Mouse (Mus musculus): Measurements from ENCODE around the gene Arap1. TPM values are rescaled to one million over a fixed set of nuclear protein-coding genes. Genes with fewer than 3 reads are reported as not detected.
A peak's percentile ranks its signal among the peaks of the same experiment; 100 is the strongest.

Gene Arap1
- 10 to 100 TPM; 49.2 to 57.4 TPM for total RNA-seq (2021)
- long read RNA-seq, experiment 1, transcript Arap1-203 (21 exons, 3,693 nt): major isoform, 21 of 43 reads
- long read RNA-seq, experiment 1, partial matches to known transcripts: 15 of 43 reads
- long read RNA-seq, experiment 1, other reads (novel, unspliced or antisense): 7 of 43 reads
- long read RNA-seq, experiment 2, full-length matches to known transcripts: 29 of 57 reads
- long read RNA-seq, experiment 2, partial matches to known transcripts: 17 of 57 reads
- long read RNA-seq, experiment 2, other reads (novel, unspliced or antisense): 11 of 57 reads

DNA sequence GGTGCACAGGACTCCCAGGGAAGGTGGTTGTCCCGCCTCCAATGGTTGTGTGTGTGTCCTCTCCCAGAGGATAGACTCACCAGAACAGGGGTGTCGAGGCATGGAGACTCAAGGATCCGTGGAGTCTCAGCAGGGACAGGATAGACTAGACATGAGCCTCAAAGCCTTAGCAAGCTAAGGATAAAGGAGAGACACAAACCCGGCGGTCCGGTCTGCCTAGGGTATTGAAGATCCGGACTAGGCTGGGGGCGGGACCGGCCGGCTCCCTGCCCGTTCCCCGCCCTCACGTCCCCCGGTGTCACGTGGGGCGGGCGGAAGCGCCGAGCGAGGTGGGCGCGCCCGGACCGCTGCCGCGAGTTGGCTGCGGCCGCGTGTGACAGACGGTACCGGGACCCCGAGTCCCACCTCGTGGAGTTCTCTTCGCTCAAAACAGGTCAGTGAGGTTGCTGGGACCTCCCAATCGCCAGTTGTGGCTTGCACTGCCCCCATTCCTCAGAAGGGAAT lies at the start of gene Arap1:
Gene Arap1, plus strand, starts transcription at position 301 of the 504 bp plus-strand sequence.
- peak; percentile 37 to 47 for DNase-seq (ENCODE audit: low spot score in 2 of 2)

DNA sequence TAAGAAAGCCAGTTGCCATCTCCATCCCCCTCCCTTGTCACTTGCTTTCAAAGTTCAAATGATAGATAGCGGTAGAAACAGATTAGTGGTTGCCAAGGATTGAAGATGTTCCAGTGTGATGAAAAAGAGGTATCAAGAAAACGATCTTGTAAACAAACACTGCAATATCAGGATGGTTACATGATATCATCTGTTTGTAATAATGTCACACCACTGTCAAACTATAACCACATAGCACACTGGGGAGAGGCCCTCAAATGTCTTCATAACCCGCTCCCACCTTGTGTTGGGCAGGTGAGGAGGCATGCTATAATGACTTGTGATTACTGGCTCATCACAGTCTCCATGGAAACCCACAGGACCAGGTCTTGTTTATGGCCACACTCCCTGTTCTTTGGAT lies 49.5 kb upstream of the Arap1 start:
- no peak for DNase-seq (ENCODE audit: low spot score in 2 of 2)

- no peak for DNase-seq (ENCODE audit: low spot score in 2 of 2)
Observed at GRCm38 (mm10) chr7:101301361-101301880, 46.4 kb upstream of the Arap1 start.

- DNase-seq (ENCODE audit: low spot score in 2 of 2): peak; percentile 79 to 90
Observed at GRCm38 (mm10) chr7:101301881-101302456, 45.9 kb upstream of the Arap1 start, which contains the start of gene Atg16l2. TSS of gene Atg16l2 (minus strand) at chr7:101302251.

DNA sequence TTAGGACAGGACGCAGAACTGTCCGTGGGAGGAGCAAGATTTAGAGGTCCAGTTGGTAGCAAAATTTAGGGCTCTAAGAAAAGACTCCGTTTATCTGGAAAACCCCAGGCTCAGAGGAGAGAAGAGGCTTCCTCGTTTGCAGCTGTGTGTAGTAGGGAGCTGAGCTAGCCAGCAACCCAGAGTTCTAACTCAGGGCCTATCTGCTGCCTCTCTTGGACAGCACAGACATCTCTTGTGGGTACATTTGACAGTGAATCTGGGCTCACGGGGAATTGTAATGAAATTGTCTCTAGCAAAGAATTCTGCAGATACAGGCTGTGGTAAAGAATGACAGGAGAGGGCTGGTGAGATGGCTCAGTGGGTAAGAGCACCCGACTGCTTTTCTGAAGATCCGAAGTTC lies 45.2 kb upstream of the Arap1 start:
- no peak for DNase-seq (ENCODE audit: low spot score in 2 of 2)

DNA sequence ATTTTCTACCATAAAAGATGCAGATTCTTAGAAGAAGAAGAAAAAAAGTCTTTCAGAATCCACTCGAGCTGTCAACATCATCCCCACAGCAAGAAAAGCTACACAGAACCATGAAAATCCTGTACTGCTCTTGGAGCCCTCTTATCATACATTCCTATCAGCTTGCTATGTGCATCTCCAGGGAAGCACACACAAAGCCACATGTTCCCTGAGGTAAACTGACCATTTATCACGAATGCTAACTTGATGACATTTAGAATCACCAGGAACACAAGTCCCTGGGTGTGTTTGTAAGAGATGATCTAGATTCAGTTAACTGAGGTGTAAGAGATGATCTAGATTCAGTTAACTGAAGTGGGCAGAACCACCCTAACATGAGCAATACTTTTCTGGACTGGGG lies 41.0 kb upstream of the Arap1 start:
- DNase-seq (ENCODE audit: low spot score in 2 of 2): no peak

DNA sequence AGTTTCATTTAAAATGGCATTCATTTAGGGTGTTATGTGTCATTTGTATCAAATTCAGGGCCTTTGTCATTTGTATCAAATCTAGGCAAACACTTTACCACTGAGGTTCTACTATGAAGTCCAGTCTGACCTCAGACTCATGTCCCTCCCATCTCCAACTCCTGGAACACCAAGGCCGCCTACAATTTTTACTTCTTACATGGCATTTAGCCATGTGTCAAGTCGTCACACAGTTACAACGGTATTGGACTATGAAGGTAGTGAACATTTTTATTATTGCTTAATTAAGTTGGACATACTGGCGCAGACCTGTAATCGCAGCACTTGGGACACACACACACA lies 37.9 kb upstream of the Arap1 start:
- no peak for DNase-seq (ENCODE audit: low spot score in 2 of 2)

DNA sequence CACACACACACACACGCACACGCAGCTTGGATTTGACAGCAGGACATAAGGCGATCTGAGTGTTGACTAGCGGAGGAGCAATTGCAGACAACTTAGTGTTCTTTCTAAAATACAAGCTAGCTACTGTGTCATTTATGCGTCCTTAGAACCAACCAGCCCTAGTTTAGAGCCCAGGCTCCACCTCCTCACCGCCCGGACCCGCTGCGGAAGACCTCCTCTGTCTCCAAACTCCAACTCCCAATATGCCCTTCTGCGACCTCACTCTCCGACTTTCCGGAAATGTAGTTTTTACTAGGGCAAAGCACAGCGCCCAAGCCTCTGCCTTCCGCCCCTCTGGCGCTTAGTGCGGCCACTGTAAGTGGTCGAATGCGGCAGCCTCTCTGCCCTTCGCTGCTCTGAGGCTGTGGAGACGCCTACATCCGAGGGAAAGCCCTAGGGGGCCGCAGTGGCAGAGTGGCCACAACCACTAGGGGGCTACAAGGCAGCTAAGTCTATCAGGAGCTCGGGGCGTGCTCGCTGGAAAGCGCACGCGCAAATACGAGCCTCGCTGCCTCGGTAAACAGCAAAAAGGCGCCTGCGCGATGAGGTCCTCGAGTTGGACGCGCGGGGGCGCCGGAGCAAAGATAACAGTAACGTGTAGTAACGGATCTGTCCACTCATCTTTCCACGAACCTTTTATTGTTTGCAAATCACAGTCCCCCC lies 37.4 kb upstream of the Arap1 start:
- DNase-seq (ENCODE audit: low spot score in 2 of 2): peak; percentile 93 to 98

DNA sequence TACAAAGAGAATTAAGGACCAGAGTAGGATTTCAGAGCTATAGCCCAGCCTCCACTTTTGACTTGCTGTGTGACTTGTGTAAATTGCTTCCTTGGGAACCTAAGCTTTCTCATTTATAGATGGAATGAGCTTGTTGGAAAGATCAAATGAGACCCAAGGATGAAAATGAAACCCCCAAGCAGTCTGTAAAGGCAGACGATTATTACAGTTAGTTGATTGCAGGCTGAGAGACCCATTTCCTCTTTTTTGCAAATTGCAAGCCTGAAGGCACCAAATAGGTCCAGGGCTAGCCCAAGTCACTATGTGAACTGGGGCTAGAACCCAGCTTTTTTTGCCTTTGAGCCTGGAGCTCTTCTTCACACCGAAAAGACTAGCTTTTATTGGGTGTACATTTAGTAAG lies 36.8 kb upstream of the Arap1 start:
- no peak for DNase-seq (ENCODE audit: low spot score in 2 of 2)

DNA sequence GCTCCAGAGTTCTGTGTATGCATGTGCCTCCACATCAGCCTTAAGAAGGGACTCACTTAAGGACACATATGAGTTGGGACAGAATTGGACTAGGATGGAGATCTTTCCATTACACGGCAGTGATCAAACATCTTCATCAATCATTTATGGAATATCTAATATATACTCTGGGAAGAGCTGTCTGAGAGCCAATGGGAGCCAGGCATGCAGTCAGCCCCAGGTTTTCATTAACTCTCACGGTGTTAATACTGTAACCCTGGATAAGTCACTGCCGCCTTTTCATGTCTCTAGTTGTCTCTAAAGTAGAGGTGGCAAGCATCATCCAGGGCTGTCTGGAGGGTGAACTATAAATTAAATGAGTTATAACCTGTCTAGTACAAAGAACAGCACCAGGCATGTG lies 34.8 kb upstream of the Arap1 start:
- DNase-seq (ENCODE audit: low spot score in 2 of 2): no peak

GRCm38 (mm10) chr7:101314396-101314795 lies 33.5 kb upstream of the Arap1 start:
- no peak for DNase-seq (ENCODE audit: low spot score in 2 of 2)

DNA sequence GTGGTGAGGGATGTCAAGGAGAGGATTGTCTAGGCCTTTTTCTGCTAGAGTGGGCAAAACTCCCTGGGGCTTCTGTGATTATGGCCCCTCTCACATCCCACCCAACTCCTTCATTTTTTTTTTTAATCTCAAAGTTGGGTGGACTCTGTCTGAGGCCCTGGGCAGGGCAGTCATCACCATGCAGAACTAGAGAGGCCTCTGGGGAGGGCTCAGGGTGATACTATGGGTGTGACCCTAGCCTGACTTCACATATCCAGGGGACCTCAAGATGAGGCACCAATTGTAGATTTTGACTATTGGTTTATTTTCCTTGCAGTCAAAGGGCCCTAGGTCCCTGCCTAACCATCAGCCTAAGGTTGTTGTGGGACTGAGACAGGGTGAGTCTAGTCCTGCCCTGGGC lies 32.2 kb upstream of the Arap1 start:
- DNase-seq (ENCODE audit: low spot score in 2 of 2): no peak

DNA sequence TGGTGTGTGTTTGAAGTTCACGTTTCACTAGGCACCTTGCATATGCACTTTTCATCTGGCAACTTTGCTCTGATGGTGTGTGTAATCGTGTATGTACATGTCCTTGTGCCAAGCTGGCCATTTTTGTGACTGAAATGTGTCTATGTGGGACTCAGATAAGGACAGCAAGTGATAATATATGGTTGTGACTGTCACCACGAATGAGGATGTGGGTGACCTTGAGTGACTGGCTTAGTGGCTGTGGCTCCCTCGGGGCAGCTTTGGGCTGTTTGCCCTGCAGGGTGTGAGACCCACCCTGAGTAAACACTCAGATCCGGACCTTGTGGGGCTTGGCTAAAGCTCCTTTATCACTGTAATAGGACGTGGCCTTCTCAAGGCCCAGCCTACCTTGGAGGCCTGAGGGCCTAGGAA lies 31.3 kb upstream of the Arap1 start:
- no peak for DNase-seq (ENCODE audit: low spot score in 2 of 2)

- no peak for DNase-seq (ENCODE audit: low spot score in 2 of 2)
Observed at GRCm38 (mm10) chr7:101317014-101317413, 30.9 kb upstream of the Arap1 start, which contains the start of gene Stard10. TSS of gene Stard10 (plus strand) at chr7:101317086.

- DNase-seq (ENCODE audit: low spot score in 2 of 2): no peak
Observed at GRCm38 (mm10) chr7:101318848-101319247, 29.0 kb upstream of the Arap1 start.

- DNase-seq (ENCODE audit: low spot score in 2 of 2): no peak
Observed at GRCm38 (mm10) chr7:101319796-101320195, 28.1 kb upstream of the Arap1 start.

GRCm38 (mm10) chr7:101320399-101321217 lies 27.3 kb upstream of the Arap1 start:
- DNase-seq (ENCODE audit: low spot score in 2 of 2): no peak

DNA sequence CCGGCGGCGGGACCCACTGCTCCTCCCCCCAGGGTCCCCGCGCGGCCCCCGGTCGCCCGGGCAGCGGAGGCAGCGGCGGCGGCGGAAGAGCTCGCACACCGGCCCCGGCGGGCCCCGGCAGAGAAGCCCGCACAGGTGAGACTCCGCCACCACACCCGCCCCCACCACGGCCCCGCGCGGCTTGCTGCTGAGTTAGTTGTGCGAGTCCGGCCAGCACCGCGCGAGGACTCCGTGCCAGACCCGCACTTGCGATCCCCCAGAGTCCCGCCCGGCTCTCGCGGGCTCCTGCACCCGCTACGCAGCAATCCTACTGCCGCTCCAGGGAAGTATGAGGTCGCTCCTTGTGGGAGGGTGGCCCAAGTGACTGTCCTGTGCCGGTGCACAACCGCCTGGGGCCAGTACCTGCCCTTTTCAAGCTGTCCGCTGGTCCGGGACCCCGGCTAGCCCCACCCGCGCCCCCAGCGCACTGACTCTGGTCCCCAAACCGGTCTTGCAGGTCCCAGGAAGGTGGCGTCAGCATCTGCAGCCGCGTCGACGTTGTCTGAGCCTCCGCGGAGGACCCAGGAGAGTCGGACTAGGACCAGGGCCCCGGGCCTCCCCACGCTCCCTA lies 26.5 kb upstream of the Arap1 start:
- peak in 1 of 2 experiments; percentile 27 for DNase-seq (ENCODE audit: low spot score in 2 of 2)

GRCm38 (mm10) chr7:101323141-101323594 lies 24.7 kb upstream of the Arap1 start:
- DNase-seq (ENCODE audit: low spot score in 2 of 2): no peak

- DNase-seq (ENCODE audit: low spot score in 2 of 2): no peak
Observed at GRCm38 (mm10) chr7:101324142-101324962, 23.5 kb upstream of the Arap1 start.
